Mouse (Mus musculus): ENCODE measurements around the gene Mgat5b.

DNA sequence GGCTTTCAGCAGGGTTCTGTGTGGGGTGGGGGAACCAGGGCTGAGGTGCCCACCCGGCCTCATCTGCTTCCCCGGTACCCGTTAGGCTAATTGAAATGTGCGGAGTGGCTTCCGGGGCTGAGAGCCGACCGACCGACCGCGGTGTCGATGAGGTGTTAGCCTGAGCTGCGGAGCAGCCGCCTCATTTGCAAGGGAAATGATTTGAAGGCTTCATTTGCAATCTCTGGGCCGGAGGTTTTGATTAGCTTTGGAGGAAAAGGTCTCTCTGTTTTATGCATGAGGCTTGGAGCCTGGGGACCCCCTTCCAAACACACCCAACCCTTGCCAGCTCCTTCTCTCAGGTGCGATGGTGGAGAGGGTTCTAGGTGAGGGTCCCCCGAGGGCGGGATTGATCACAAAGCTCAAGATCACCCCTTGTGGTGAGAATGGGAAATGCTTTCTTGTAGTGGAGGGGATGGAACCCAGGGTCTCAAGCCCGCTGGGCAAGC lies 75.5 kb downstream of the Mgat5b start:
- TF ChIP-seq POLR2A (IDR thresholded peaks at IDR 0.05; ENCODE audit: control insufficient read depth, extremely low read depth, insufficient read depth, low read length, poor library complexity), result no peak
- TF ChIP-seq CTCF (IDR thresholded peaks at IDR 0.05; ENCODE audit: borderline replicate concordance, control insufficient read depth, extremely low read depth, insufficient read depth, low read length, poor library complexity), result peak; percentile 33; the same call in 1 of the 2 replicates
